Mouse (Mus musculus) intestine, postnatal 0 days (tissue): ENCODE measurements around the gene Ptges3l. TPM values are rescaled to one million over a fixed set of nuclear protein-coding genes. Genes with fewer than 3 reads are reported as not detected.
"Not testable (repeated sequence)": the region's sequence is repeated elsewhere in the genome, so short reads cannot be mapped to it uniquely, and the experiment has no call there.

ENCODE experiments used
- ATAC-seq: fragments of 200-750 bp; cut with Nextera tagmentation; 2 replicates; pipeline ENCODE4 v1.8.0; 2017; ENCODE audit warnings: mild to moderate bottlenecking, moderate TSS enrichment, moderate library complexity
- H3K27ac ChIP-seq: fragments of 300-500 bp; sonication (generic); 2 replicates; pipeline ENCODE4 v1.5.1; 2014; ENCODE audit warnings: mild to moderate bottlenecking, low read depth, low read length, moderate library complexity
- H3K27me3 ChIP-seq: fragments of 300-500 bp; sonication (generic); replicated peaks from 2 replicates; pipeline ENCODE4 v1.6.1; 2014; ENCODE audit warnings: low read length, mixed read lengths; ENCODE audit not compliant: control insufficient read depth, insufficient read depth
- H3K36me3 ChIP-seq: fragments of 300-500 bp; sonication (generic); 2 replicates; pipeline ENCODE4 v1.6.1; 2014; ENCODE audit warnings: mild to moderate bottlenecking, moderate library complexity; ENCODE audit not compliant: control insufficient read depth, insufficient read depth
- H3K4me1 ChIP-seq: fragments of 300-500 bp; sonication (generic); replicated peaks from 2 replicates; pipeline ENCODE4 v1.6.1; 2014; ENCODE audit warnings: antibody characterized with exemption, low read length, mixed read lengths; ENCODE audit not compliant: control insufficient read depth, insufficient read depth
- H3K4me2 ChIP-seq: fragments of 300-500 bp; sonication (generic); replicated peaks from 2 replicates; pipeline ENCODE4 v1.6.1; 2014; ENCODE audit warnings: low read depth, mild to moderate bottlenecking, moderate library complexity
- H3K4me3 ChIP-seq: fragments of 300-500 bp; sonication (generic); 2 replicates; pipeline ENCODE4 v1.5.1; 2014; ENCODE audit warnings: low read depth, low read length
- H3K9ac ChIP-seq: fragments of 300-500 bp; sonication (generic); 2 replicates; pipeline ENCODE4 v1.6.1; 2014; ENCODE audit warnings: mild to moderate bottlenecking, low read depth, low read length
- H3K9me3 ChIP-seq: fragments of 300-500 bp; sonication (generic); 2 replicates; pipeline ENCODE4 v1.6.1; 2016; ENCODE audit warnings: mixed run types; ENCODE audit not compliant: control insufficient read depth
- CTCF ChIP-seq: sonication (generic); IDR thresholded peaks from 2 replicates; pipeline ENCODE4 v1.5.1; 2016; ENCODE audit warnings: low read depth, mild to moderate bottlenecking, control low read depth, antibody characterized with exemption, moderate library complexity
- WGBS: fragments of 180-500 bp; shearing (Covaris S2); extraction: QIAGEN DNeasy Blood & Tissue Kit; methylation state at CpG from one replicate; pipeline ENCODE4 v1.1.7; 2014; 5-methylcytosine and 5-hydroxymethylcytosine counted together
- polyA plus RNA-seq: library from polyadenylated mRNA; unstranded; fragments of >200 nt; fragmentation: Nextera tagmentation; extraction: Ambion mirVana; gene quantifications from 2 replicates; pipeline ENCODE4 v1.2.1, GENCODE M21; 2015

The Ptges3l gene
- polyA plus RNA-seq, 1 experiment from 2014 or later, result 7.0 TPM

DNA sequence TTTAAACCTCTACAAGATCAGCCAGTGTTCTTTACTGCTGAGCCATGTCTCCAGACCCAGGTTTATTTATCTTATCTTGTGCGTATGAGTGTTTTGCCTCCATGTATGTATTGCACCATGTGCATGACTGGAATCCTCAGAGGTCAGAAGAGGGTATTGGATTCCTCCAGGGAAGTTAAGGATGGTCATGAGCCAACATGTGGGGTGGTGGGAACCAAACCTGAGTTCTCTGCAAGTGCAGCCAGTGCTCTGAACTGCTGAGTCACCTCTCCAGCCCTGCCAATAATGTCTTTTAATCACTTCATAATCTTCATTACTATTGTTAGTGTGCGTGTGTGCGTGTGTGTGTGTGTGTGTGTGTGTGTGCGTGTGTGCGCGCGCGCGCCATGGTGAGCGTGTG is 26.4 kb upstream of the Ptges3l start:
- 74% methylated on average over 10 of the region's 10 CpGs for WGBS
- Histone ChIP-seq H3K4me2 (peak overlapping the region; percentile 51), H3K36me3 (peaks cover 14% of the 10 kb centered on the region; the same call in 1 of the 2 replicates), H3K9ac (no peak overlapping the region), H3K9me3 (no peaks in the 10 kb centered on the region), H3K4me1 (0 out of 2 replicates have a peak, but pooled peaks cover 5% of the 10 kb centered on the region), H3K4me3 (no peak overlapping the region), H3K27ac (peak overlapping the region; percentile 51; the same call in 1 of the 2 replicates), H3K27me3 (no peaks in the 10 kb centered on the region)
- TF ChIP-seq CTCF, result no peak
- no peak for ATAC-seq

DNA sequence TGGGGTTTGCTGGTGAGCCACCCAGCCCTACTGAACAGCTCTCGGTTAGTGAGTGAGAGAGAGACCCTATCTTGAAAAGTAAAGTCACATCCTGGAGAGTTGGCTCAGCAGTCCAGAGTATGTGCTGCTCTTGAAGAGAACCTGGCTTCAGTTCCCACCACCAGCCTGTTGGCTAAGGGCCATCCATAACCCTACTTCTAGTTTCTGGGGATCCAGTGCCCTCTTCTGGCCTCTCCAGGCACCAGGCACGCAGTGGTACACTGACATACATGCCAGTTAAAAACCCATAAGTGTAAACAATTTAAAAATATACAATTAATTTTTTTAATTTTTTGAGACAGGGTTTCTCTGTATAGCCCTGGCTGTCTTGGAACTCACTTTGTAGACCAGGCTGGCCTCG is 25.3 kb upstream of the Ptges3l start:
- TF ChIP-seq CTCF, result peak; percentile 56
- Histone ChIP-seq H3K4me2 (no peak overlapping the region), H3K9ac (no peak overlapping the region), H3K36me3 (peaks cover 12% of the 10 kb centered on the region; the same call in 1 of the 2 replicates), H3K4me1 (0 out of 2 replicates have a peak, but pooled peaks cover 5% of the 10 kb centered on the region), H3K27me3 (no peaks in the 10 kb centered on the region), H3K27ac (no peak overlapping the region), H3K4me3 (no peak overlapping the region), H3K9me3 (no peaks in the 10 kb centered on the region)
- no peak for ATAC-seq
- WGBS, result 88% methylated on average over 3 of the region's 3 CpGs

DNA sequence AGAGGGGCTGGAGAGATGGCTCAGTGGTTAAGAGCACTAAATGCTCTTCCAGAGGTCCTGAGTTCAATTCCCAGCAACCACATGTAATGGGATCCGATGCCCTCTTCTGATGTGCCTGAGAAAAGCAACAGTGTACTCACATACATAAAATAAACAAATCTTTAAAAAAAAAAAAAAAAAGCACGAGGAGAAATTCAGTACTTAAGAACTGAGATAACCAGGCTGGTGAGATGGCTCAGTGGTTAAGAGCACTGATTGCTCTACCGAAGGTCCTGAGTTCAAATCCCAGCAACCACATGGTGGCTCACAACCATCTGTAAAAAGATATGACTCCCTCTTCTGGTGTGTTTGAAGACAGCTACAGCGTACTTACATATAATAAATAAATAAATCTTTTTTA is 24.5 kb upstream of the Ptges3l start:
- not testable (repeated sequence) for H3K27ac ChIP-seq, H3K4me1 ChIP-seq, ATAC-seq, H3K9me3 ChIP-seq, H3K27me3 ChIP-seq
- peak overlapping the region; percentile 66 for H3K4me2 ChIP-seq
- WGBS, result 76% methylated on average over 4 of the region's 4 CpGs
- peak overlapping the region; percentile 45; the same call in 1 of the 2 replicates for H3K9ac ChIP-seq
- peaks cover 18% of the 10 kb centered on the region for H3K36me3 ChIP-seq
- 0 out of 2 replicates have a peak overlapping the region, but pooled peaks have one; percentile 58 for H3K4me3 ChIP-seq

DNA sequence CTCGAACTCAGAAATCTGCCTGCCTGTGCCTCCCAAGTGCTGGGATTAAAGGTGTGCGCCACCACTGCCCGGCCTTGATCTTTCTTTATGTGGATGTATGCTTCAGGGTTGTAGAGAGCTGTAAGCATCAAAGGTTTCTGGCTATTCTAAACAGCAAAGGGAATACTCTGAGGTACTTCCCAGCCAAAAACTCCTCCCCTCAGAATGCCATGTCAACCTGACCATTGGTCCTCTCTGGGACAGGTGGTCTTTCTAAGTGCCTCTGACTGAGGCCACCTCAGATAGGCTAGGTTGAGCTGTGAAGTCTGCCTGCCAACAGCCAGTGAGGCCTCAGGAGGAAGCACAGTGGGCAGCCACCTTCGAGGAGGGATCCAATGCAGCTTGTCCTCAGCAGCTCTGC is 23.8 kb upstream of the Ptges3l start:
- Histone ChIP-seq H3K36me3 (peaks cover 24% of the 10 kb centered on the region), H3K9ac (peak overlapping the region; percentile 69), H3K4me3 (peak overlapping the region; percentile 58), H3K4me1 (0 out of 2 replicates have a peak, but pooled peaks cover 5% of the 10 kb centered on the region), H3K4me2 (peak overlapping the region; percentile 66), H3K9me3 (no peaks in the 10 kb centered on the region), H3K27ac (peak overlapping the region; percentile 92), H3K27me3 (no peaks in the 10 kb centered on the region)
- peak; percentile 9; the same call in 1 of the 2 replicates for ATAC-seq
- TF ChIP-seq CTCF, result no peak
- WGBS, result 61% methylated on average over 4 of the region's 4 CpGs

DNA sequence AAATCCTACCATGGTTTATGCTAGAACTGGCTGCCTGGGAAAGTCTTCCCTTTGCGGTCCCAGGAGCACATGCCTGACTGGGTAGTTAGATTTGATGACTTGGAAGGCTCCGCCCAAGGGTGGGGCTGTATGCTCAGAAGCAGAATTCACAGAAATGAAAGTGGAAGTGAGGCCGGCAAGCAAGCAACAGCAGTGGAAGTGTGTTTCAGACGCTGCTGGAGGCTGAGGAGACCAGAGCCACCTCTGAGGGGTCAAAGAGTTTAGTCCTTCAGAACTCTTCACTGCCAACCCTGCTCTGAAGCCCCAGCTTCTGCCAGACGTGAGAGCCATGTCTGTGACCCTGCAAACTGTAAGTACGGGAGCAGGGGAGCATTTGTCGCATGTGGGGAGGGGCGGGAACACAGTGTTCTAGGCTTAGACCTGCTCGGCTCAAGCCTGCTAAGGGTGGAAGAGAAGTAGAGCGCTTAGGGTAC is 23.2 kb upstream of the Ptges3l start, which contains the start of gene Ifi35:
Ifi35 (plus strand) TSS at position 134 of the 473 bp plus-strand sequence.
- Histone ChIP-seq H3K27me3 (no peaks in the 10 kb centered on the region), H3K36me3 (peaks cover 25% of the 10 kb centered on the region), H3K4me2 (peak within 1 kb of the TSS; percentile 66), H3K27ac (peak within 1 kb of the TSS; percentile 92), H3K4me1 (peaks cover 8% of the 10 kb centered on the region; the same call in 1 of the 2 replicates), H3K9ac (peak within 1 kb of the TSS; percentile 69), H3K9me3 (no peaks in the 10 kb centered on the region), H3K4me3 (peak within 1 kb of the TSS; percentile 58)
- ATAC-seq, result peak; percentile 71
- TF ChIP-seq CTCF, result 0 out of 2 replicates have a peak, but pooled peaks have one; percentile 10
- WGBS, result 10% methylated on average over 10 of the region's 10 CpGs

DNA sequence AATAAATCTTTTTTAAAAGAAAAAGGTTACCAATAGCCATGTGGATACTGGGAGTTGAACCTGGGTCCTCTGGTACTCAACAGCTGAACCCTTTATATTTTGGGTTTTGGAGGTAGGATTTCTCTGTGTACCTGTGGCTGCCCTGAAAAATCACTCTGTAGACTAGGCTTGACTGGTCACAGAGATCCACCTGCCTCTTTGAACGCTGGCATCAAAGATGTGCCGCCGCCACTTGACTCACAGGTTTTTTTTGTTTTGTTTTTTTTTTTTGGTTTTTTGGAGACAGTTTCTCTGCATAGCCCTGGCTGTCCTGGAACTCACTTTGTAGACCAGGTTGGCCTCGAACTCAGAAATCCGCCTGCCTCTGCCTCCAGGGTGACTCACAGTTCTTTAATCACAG is 22.7 kb upstream of the Ptges3l start:
- H3K27ac ChIP-seq, result peak overlapping the region; percentile 92; the same call in 1 of the 2 replicates
- no peak for TF ChIP-seq CTCF
- no peaks in the 10 kb centered on the region for H3K9me3 ChIP-seq
- H3K27me3 ChIP-seq, result no peaks in the 10 kb centered on the region
- WGBS, result 83% methylated on average over 5 of the region's 5 CpGs
- H3K4me2 ChIP-seq, result no peak overlapping the region
- peaks cover 25% of the 10 kb centered on the region for H3K36me3 ChIP-seq
- H3K4me3 ChIP-seq, result peak overlapping the region; percentile 58; the same call in 1 of the 2 replicates
- ATAC-seq, result no peak
- no peak overlapping the region for H3K9ac ChIP-seq
- peaks cover 11% of the 10 kb centered on the region; the same call in 1 of the 2 replicates for H3K4me1 ChIP-seq

DNA sequence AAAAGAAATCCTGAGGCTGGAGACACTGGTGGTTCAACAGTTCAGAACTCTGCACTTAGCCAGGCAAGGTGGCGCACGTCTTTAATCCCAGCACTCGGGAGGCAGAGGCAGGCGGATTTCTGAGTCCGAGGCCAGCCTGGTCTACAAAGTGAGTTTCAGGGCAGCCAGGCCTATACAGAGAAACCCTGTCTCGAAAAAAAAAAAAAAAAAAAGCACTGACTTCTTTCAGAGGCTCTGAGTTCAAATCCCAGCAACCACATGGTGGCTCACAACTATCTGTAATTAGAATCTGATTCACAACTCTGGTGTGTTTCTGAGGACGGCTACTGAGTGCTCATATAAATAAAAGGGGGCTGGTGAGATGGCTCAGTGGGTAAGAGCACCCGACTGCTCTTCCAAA is 21.7 kb upstream of the Ptges3l start:
- ATAC-seq, H3K27me3 ChIP-seq, H3K9me3 ChIP-seq, H3K27ac ChIP-seq, H3K4me2 ChIP-seq, H3K4me3 ChIP-seq, H3K9ac ChIP-seq: not testable (repeated sequence)
- Histone ChIP-seq H3K4me1 (peaks cover 11% of the 10 kb centered on the region; the same call in 1 of the 2 replicates), H3K36me3 (peaks cover 25% of the 10 kb centered on the region)
- WGBS, result 86% methylated on average over 8 of the region's 8 CpGs
